Mouse (Mus musculus): ENCODE results near the gene Hoxb7.
A peak's percentile ranks its signal among the peaks of the same experiment; 100 is the strongest.

Hoxb7 gene

GRCm38 (mm10) chr11:96327122-96327521 is 40.7 kb downstream of the Hoxb7 start:
- no peak for DNase-seq (ENCODE audit: inconsistent age in 2 of 2, low spot score in 1 of 2)

- peak in 1 of 2 experiments; percentile 69 for DNase-seq (ENCODE audit: inconsistent age in 2 of 2, low spot score in 1 of 2)
Measured at GRCm38 (mm10) chr11:96327750-96328149, 41.3 kb downstream of the Hoxb7 start.

- DNase-seq (ENCODE audit: inconsistent age in 2 of 2, low spot score in 1 of 2) = no peak
Measured at GRCm38 (mm10) chr11:96328605-96329004, 42.2 kb downstream of the Hoxb7 start.

GRCm38 (mm10) chr11:96332105-96332504 is 45.7 kb downstream of the Hoxb7 start:
- no peak for DNase-seq (ENCODE audit: inconsistent age in 2 of 2, low spot score in 1 of 2)

- DNase-seq (ENCODE audit: inconsistent age in 2 of 2, low spot score in 1 of 2) = peak in 1 of 2 experiments; percentile 76
Measured at GRCm38 (mm10) chr11:96332618-96333032, 46.2 kb downstream of the Hoxb7 start.

- peak in 1 of 2 experiments; percentile 75 for DNase-seq (ENCODE audit: inconsistent age in 2 of 2, low spot score in 1 of 2)
Measured at GRCm38 (mm10) chr11:96333241-96334001, 47.0 kb downstream of the Hoxb7 start.

- DNase-seq (ENCODE audit: inconsistent age in 2 of 2, low spot score in 1 of 2) = peak in 1 of 2 experiments; percentile 64
Measured at GRCm38 (mm10) chr11:96334002-96334364, 47.6 kb downstream of the Hoxb7 start.

- DNase-seq (ENCODE audit: inconsistent age in 2 of 2, low spot score in 1 of 2) = peak in 1 of 2 experiments; percentile 35
Measured at GRCm38 (mm10) chr11:96334998-96335397, 48.6 kb downstream of the Hoxb7 start.

GRCm38 (mm10) chr11:96336597-96336996 is 50.2 kb downstream of the Hoxb7 start:
- DNase-seq (ENCODE audit: inconsistent age in 2 of 2, low spot score in 1 of 2) = peak in 1 of 2 experiments; percentile 67

- DNase-seq (ENCODE audit: inconsistent age in 2 of 2, low spot score in 1 of 2) = peak; percentile 56 to 86
Measured at GRCm38 (mm10) chr11:96337026-96337425, 50.6 kb downstream of the Hoxb7 start.

- DNase-seq (ENCODE audit: inconsistent age in 2 of 2, low spot score in 1 of 2) = peak; percentile 34 to 78
Measured at GRCm38 (mm10) chr11:96338957-96339855, 52.8 kb downstream of the Hoxb7 start.
